Mouse (Mus musculus): ENCODE measurements around the gene Olfr632. TPM values are rescaled to one million over a fixed set of nuclear protein-coding genes. Genes with fewer than 3 reads are reported as not detected.

Gene Olfr632
- not detected in 2 replicates for polyA plus RNA-seq (2014; fragmentation: Nextera tagmentation; extraction: Ambion mirVana)

GRCm38 (mm10) chr7:103934264-103934663 is at the start of gene Olfr632:
Gene Olfr632, plus strand, starts transcription at chr7:103934347.
- Histone ChIP-seq H3K9me3 (ENCODE audit: control insufficient read depth, low read length) (no peaks in the 10 kb centered on the region), H3K4me3 (ENCODE audit: low read depth, low read length) (no peak within 1 kb of the TSS), H3K36me3 (ENCODE audit: control insufficient read depth, insufficient read depth, low read length) (no peaks in the 10 kb centered on the region), H3K9ac (replicated peaks; ENCODE audit: low read depth, low read length) (no peak within 1 kb of the TSS), H3K27me3 (ENCODE audit: control insufficient read depth, insufficient read depth, low read length) (no peaks in the 10 kb centered on the region), H3K4me1 (ENCODE audit: control insufficient read depth, insufficient read depth, low read length) (no peaks in the 10 kb centered on the region), H3K27ac (ENCODE audit: low read depth, low read length) (no peak within 1 kb of the TSS), H3K4me2 (ENCODE audit: low read depth, low read length) (no peak within 1 kb of the TSS)
- WGBS: 78% methylated on average over 2 of the region's 2 CpGs
- ATAC-seq (ENCODE audit: low read depth): no peak

GRCm38 (mm10) chr7:103886152-103886551 is 48.0 kb upstream of the Olfr632 start, which contains the start of gene Olfr66:
Gene Olfr66, minus strand, starts transcription at chr7:103886252.
- Histone ChIP-seq H3K4me3 (ENCODE audit: low read depth, low read length) (no peak within 1 kb of the TSS), H3K27me3 (ENCODE audit: control insufficient read depth, insufficient read depth, low read length) (no peaks in the 10 kb centered on the region), H3K36me3 (ENCODE audit: control insufficient read depth, insufficient read depth, low read length) (no peaks in the 10 kb centered on the region), H3K9me3 (ENCODE audit: control insufficient read depth, low read length) (no peaks in the 10 kb centered on the region), H3K4me1 (ENCODE audit: control insufficient read depth, insufficient read depth, low read length) (no peaks in the 10 kb centered on the region), H3K4me2 (ENCODE audit: low read depth, low read length) (no peak within 1 kb of the TSS), H3K9ac (replicated peaks; ENCODE audit: low read depth, low read length) (no peak within 1 kb of the TSS), H3K27ac (ENCODE audit: low read depth, low read length) (no peak within 1 kb of the TSS)
- ATAC-seq (ENCODE audit: low read depth): no peak

- Histone ChIP-seq H3K27ac (ENCODE audit: low read depth, low read length) (no peak within 1 kb of the TSS), H3K4me1 (ENCODE audit: control insufficient read depth, insufficient read depth, low read length) (no peaks in the 10 kb centered on the region), H3K4me3 (ENCODE audit: low read depth, low read length) (no peak within 1 kb of the TSS), H3K9me3 (ENCODE audit: control insufficient read depth, low read length) (no peaks in the 10 kb centered on the region), H3K4me2 (ENCODE audit: low read depth, low read length) (no peak within 1 kb of the TSS), H3K27me3 (ENCODE audit: control insufficient read depth, insufficient read depth, low read length) (no peaks in the 10 kb centered on the region), H3K36me3 (ENCODE audit: control insufficient read depth, insufficient read depth, low read length) (no peaks in the 10 kb centered on the region), H3K9ac (replicated peaks; ENCODE audit: low read depth, low read length) (no peak within 1 kb of the TSS)
- WGBS: 80% methylated on average over 1 of the region's 1 CpGs
- no peak for ATAC-seq (ENCODE audit: low read depth)
Observed at GRCm38 (mm10) chr7:103894385-103894784, 39.8 kb upstream of the Olfr632 start, which contains the start of gene Olfr64. Gene Olfr64, minus strand, starts transcription at chr7:103894485.

GRCm38 (mm10) chr7:103903187-103903586 is 31.0 kb upstream of the Olfr632 start, which contains the start of gene Olfr65:
Gene Olfr65, plus strand, starts transcription at chr7:103903487.
- H3K9ac ChIP-seq (replicated peaks; ENCODE audit: low read depth, low read length): no peak within 1 kb of the TSS
- no peak for ATAC-seq (ENCODE audit: low read depth)
- WGBS: 72% methylated on average over 2 of the region's 2 CpGs
- H3K27ac ChIP-seq (ENCODE audit: low read depth, low read length): no peak within 1 kb of the TSS
- H3K4me2 ChIP-seq (ENCODE audit: low read depth, low read length): no peak within 1 kb of the TSS
- H3K36me3 ChIP-seq (ENCODE audit: control insufficient read depth, insufficient read depth, low read length): no peaks in the 10 kb centered on the region
- H3K4me3 ChIP-seq (ENCODE audit: low read depth, low read length): no peak within 1 kb of the TSS
- H3K27me3 ChIP-seq (ENCODE audit: control insufficient read depth, insufficient read depth, low read length): no peaks in the 10 kb centered on the region
- no peaks in the 10 kb centered on the region for H3K4me1 ChIP-seq (ENCODE audit: control insufficient read depth, insufficient read depth, low read length)
- no peaks in the 10 kb centered on the region for H3K9me3 ChIP-seq (ENCODE audit: control insufficient read depth, low read length)

GRCm38 (mm10) chr7:103910047-103910446 is 24.1 kb upstream of the Olfr632 start:
- H3K27ac ChIP-seq (ENCODE audit: low read depth, low read length): no peak overlapping the region
- H3K9ac ChIP-seq (replicated peaks; ENCODE audit: low read depth, low read length): no peak overlapping the region
- no peaks in the 10 kb centered on the region for H3K4me1 ChIP-seq (ENCODE audit: control insufficient read depth, insufficient read depth, low read length)
- 62% methylated on average over 3 of the region's 3 CpGs for WGBS
- no peaks in the 10 kb centered on the region for H3K36me3 ChIP-seq (ENCODE audit: control insufficient read depth, insufficient read depth, low read length)
- no peak overlapping the region for H3K4me2 ChIP-seq (ENCODE audit: low read depth, low read length)
- no peaks in the 10 kb centered on the region for H3K9me3 ChIP-seq (ENCODE audit: control insufficient read depth, low read length)
- no peaks in the 10 kb centered on the region for H3K27me3 ChIP-seq (ENCODE audit: control insufficient read depth, insufficient read depth, low read length)
- H3K4me3 ChIP-seq (ENCODE audit: low read depth, low read length): no peak overlapping the region
- ATAC-seq (ENCODE audit: low read depth): no peak

- no peak for ATAC-seq (ENCODE audit: low read depth)
- Histone ChIP-seq H3K4me3 (ENCODE audit: low read depth, low read length) (no peak overlapping the region), H3K9me3 (ENCODE audit: control insufficient read depth, low read length) (no peaks in the 10 kb centered on the region)
Observed at GRCm38 (mm10) chr7:103912969-103913511, 21.1 kb upstream of the Olfr632 start.

GRCm38 (mm10) chr7:103915338-103915737 is 18.8 kb upstream of the Olfr632 start:
- no peaks in the 10 kb centered on the region for H3K27me3 ChIP-seq (ENCODE audit: control insufficient read depth, insufficient read depth, low read length)
- no peak overlapping the region for H3K9ac ChIP-seq (replicated peaks; ENCODE audit: low read depth, low read length)
- H3K9me3 ChIP-seq (ENCODE audit: control insufficient read depth, low read length): no peaks in the 10 kb centered on the region
- no peaks in the 10 kb centered on the region for H3K36me3 ChIP-seq (ENCODE audit: control insufficient read depth, insufficient read depth, low read length)
- no peak overlapping the region for H3K4me3 ChIP-seq (ENCODE audit: low read depth, low read length)
- H3K4me1 ChIP-seq (ENCODE audit: control insufficient read depth, insufficient read depth, low read length): no peaks in the 10 kb centered on the region
- no peak overlapping the region for H3K27ac ChIP-seq (ENCODE audit: low read depth, low read length)
- H3K4me2 ChIP-seq (ENCODE audit: low read depth, low read length): no peak overlapping the region
- ATAC-seq (ENCODE audit: low read depth): no peak

More at GRCm38 (mm10) chr7:103912969-103913511, 21.1 kb upstream of the Olfr632 start:
- H3K4me1 ChIP-seq (ENCODE audit: control insufficient read depth, insufficient read depth, low read length): no peaks in the 10 kb centered on the region
- H3K36me3 ChIP-seq (ENCODE audit: control insufficient read depth, insufficient read depth, low read length): no peaks in the 10 kb centered on the region
- H3K27ac ChIP-seq (ENCODE audit: low read depth, low read length): no peak overlapping the region
- WGBS: 50% methylated on average over 8 of the region's 8 CpGs
- H3K9ac ChIP-seq (replicated peaks; ENCODE audit: low read depth, low read length): no peak overlapping the region
- no peaks in the 10 kb centered on the region for H3K27me3 ChIP-seq (ENCODE audit: control insufficient read depth, insufficient read depth, low read length)
- H3K4me2 ChIP-seq (ENCODE audit: low read depth, low read length): no peak overlapping the region

- Histone ChIP-seq H3K4me3 (ENCODE audit: low read depth, low read length) (no peak within 1 kb of the TSS), H3K9me3 (ENCODE audit: control insufficient read depth, low read length) (no peaks in the 10 kb centered on the region), H3K9ac (replicated peaks; ENCODE audit: low read depth, low read length) (no peak within 1 kb of the TSS), H3K27ac (ENCODE audit: low read depth, low read length) (no peak within 1 kb of the TSS), H3K4me2 (ENCODE audit: low read depth, low read length) (no peak within 1 kb of the TSS), H3K27me3 (ENCODE audit: control insufficient read depth, insufficient read depth, low read length) (no peaks in the 10 kb centered on the region), H3K4me1 (ENCODE audit: control insufficient read depth, insufficient read depth, low read length) (no peaks in the 10 kb centered on the region), H3K36me3 (ENCODE audit: control insufficient read depth, insufficient read depth, low read length) (no peaks in the 10 kb centered on the region)
- no peak for ATAC-seq (ENCODE audit: low read depth)
Observed at GRCm38 (mm10) chr7:103928525-103928924, 5.6 kb upstream of the Olfr632 start, which contains the start of gene Olfr631. Gene Olfr631, plus strand, starts transcription at chr7:103928825.

GRCm38 (mm10) chr7:103942730-103943129 is 8.6 kb downstream of the Olfr632 start:
- ATAC-seq (ENCODE audit: low read depth): peak; percentile 71
- Histone ChIP-seq H3K4me1 (ENCODE audit: control insufficient read depth, insufficient read depth, low read length) (no peaks in the 10 kb centered on the region), H3K9ac (replicated peaks; ENCODE audit: low read depth, low read length) (no peak overlapping the region), H3K9me3 (ENCODE audit: control insufficient read depth, low read length) (no peaks in the 10 kb centered on the region), H3K4me3 (ENCODE audit: low read depth, low read length) (no peak overlapping the region), H3K27ac (ENCODE audit: low read depth, low read length) (no peak overlapping the region), H3K27me3 (ENCODE audit: control insufficient read depth, insufficient read depth, low read length) (no peaks in the 10 kb centered on the region), H3K4me2 (ENCODE audit: low read depth, low read length) (no peak overlapping the region), H3K36me3 (ENCODE audit: control insufficient read depth, insufficient read depth, low read length) (no peaks in the 10 kb centered on the region)
- WGBS: 21% methylated on average over 2 of the region's 2 CpGs
